Mouse (Mus musculus) megakaryocyte, embryonic 14.5 days (primary cell): Measurements from ENCODE around the gene Pqlc2. TPM values are rescaled to one million over a fixed set of nuclear protein-coding genes. Genes with fewer than 3 reads are reported as not detected.
A peak's percentile ranks its signal among the peaks of the same experiment; 100 is the strongest.

Experiments
- H3K27me3 ChIP-seq: replicated peaks from 2 replicates; pipeline ENCODE3; 2012; ENCODE audit warnings: inconsistent platforms
- H3K36me3 ChIP-seq: replicated peaks from 2 replicates; pipeline ENCODE3; 2012; ENCODE audit warnings: low read length, inconsistent platforms, mixed read lengths
- H3K4me1 ChIP-seq: 2 replicates; pipeline ENCODE4 v1.6.1; 2012; ENCODE audit warnings: inconsistent platforms
- H3K4me3 ChIP-seq: replicated peaks from 2 replicates; pipeline ENCODE3; 2012; ENCODE audit warnings: moderate library complexity, mild to moderate bottlenecking, inconsistent platforms
- H3K9me3 ChIP-seq: 2 replicates; pipeline ENCODE4 v1.6.1; 2012; ENCODE audit warnings: inconsistent platforms
- FLI1 ChIP-seq: IDR thresholded peaks from 2 replicates; pipeline ENCODE4 v1.6.1; 2012; ENCODE audit warnings: low read length, inconsistent platforms, mixed read lengths
- GATA1 ChIP-seq: IDR thresholded peaks from 3 replicates; pipeline ENCODE4 v1.6.1; 2012; ENCODE audit warnings: mixed read lengths, low read length, inconsistent platforms, borderline replicate concordance
- polyA plus RNA-seq: library from polyadenylated mRNA; stranded (reverse); fragments of >175 nt; gene quantifications from 2 replicates; pipeline ENCODE4 v1.2.3, GENCODE M21; 2012; ENCODE audit warnings: low replicate concordance; ENCODE audit not compliant: insufficient read depth

The Pqlc2 gene
- polyA plus RNA-seq, 1 experiment, result 26.5 TPM

DNA sequence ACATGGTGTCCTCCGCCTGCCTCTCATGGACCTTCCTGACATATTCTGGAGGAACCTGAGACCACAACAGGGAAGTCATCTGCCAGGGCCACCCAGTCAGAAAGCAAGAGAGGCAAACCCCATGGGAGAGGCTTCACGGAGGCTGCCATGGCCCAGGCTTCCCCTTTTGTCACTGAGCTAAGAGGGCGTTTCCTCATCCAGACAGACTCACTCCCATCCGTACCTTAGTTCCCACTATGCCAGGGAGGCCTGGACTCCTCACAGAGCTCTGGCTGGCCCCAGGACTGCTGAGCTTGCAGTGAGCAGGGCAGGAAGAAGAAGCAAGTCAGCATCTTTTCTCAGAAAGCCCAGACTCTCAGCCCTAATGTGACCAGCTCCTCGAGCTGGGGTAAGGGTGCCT, 2.6 kb downstream of the Pqlc2 start:
- no peak for TF ChIP-seq GATA1
- no peak for TF ChIP-seq FLI1
- H3K27me3 ChIP-seq, result peaks cover 12% of the 10 kb centered on the region
- H3K9me3 ChIP-seq, result no peaks in the 10 kb centered on the region
- peaks cover 53% of the 10 kb centered on the region for H3K36me3 ChIP-seq
- peaks cover 58% of the 10 kb centered on the region for H3K4me1 ChIP-seq
- peak overlapping the region; percentile 64 for H3K4me3 ChIP-seq

DNA sequence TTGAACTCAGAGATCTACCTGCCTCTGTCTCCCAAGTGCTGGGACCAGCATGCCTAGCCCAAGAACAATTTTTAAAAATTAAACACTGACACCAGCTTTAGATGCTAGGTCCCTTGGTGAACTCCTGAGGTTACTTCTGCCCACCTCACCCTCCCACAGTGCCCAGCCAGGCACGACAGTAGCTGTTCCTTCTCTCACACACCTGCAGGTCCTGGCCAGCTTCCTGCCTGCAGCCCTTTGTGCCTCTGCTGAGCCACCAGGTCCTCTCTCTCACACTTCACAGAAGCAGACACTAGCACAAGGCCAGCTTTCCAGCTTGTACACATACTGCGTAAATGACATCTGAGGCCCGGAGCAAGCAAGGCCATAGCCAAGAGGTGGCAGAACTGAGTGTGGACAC, 5.0 kb downstream of the Pqlc2 start:
- Histone ChIP-seq H3K9me3 (no peaks in the 10 kb centered on the region), H3K4me3 (no peak overlapping the region), H3K27me3 (no peaks in the 10 kb centered on the region), H3K4me1 (peaks cover 52% of the 10 kb centered on the region), H3K36me3 (peaks cover 77% of the 10 kb centered on the region)
- TF ChIP-seq FLI1 (no peak), GATA1 (no peak)

DNA sequence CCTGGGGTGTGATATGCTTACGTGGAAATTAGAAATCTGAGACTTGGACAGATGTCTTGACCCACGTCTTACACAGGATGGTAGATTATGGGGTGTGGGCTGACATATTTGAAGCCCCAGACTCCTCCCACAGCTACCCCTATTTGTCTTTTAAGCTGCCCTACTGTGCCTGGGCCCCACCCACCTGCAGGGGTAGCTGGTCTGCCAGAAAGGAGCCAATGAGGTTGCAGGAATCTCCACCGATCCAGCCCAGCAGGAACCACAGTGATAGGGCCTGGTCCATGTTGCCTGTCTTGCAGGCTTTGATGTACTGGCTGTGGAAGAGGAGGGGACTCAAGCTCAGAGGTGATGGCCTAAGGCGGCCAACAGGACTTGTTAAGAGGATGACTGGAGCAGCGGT, 8.3 kb downstream of the Pqlc2 start:
- H3K9me3 ChIP-seq, result no peaks in the 10 kb centered on the region
- no peaks in the 10 kb centered on the region for H3K27me3 ChIP-seq
- H3K4me1 ChIP-seq, result peaks cover 55% of the 10 kb centered on the region
- TF ChIP-seq GATA1 (no peak), FLI1 (no peak)
- peaks cover 94% of the 10 kb centered on the region for H3K36me3 ChIP-seq
- H3K4me3 ChIP-seq, result no peak overlapping the region

DNA sequence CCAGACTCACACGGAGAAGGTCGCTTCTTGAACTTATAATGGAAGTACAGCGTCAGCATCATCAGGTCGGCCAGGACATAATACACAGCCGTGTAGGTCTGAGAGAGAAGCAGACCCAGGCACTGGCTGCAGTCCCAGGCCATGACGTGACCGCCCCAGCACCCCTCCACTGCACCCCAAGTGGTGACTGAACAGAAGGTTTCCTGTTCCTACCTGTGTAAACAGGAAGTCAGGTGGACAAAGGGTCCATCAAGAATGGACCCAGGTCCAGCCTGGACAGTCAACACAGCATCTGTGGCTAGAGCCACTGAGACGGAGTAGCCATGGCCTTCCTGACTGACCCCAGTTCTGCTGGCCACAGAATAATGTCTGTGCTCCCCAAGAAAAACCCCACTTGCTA, 8.7 kb downstream of the Pqlc2 start:
- TF ChIP-seq GATA1, result no peak
- no peak for TF ChIP-seq FLI1
- peaks cover 59% of the 10 kb centered on the region for H3K4me1 ChIP-seq
- H3K27me3 ChIP-seq, result no peaks in the 10 kb centered on the region
- no peaks in the 10 kb centered on the region for H3K9me3 ChIP-seq
- H3K4me3 ChIP-seq, result no peak overlapping the region
- peaks cover 94% of the 10 kb centered on the region for H3K36me3 ChIP-seq

DNA sequence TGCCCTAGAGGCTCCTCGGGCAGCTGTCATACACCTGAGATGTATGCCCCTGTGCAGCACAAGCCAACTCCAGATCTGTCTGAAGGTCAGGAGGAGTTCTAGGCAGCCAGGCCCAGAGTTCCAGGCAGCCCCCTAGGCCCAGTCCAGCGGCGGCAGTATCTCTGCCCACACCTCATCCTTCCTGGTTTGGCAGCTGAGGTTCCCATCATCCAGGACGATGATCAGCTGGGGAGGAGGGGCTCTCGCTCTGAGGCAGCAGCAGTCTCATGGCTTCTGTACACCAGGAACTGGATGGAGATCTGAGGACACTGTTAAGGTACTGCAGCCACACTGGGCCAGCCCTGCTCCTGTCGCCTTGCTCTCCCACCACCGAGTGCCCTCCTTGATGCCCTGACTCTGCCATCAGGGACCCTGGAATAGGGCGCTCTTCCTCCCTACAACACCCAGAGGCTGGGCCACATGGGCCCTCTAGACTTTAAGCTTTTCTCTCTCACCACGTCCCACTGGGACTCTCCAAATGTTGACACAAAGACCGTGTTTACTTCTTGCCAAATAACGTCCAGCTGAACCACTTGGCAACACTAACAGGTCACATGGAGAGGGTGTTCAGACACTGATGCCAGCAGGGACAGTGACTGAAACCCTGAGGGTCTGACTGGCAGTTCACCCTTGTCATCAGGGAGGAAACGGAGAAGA, 11.7 kb downstream of the Pqlc2 start:
- H3K9me3 ChIP-seq, result no peaks in the 10 kb centered on the region
- peaks cover 64% of the 10 kb centered on the region for H3K4me1 ChIP-seq
- H3K4me3 ChIP-seq, result peak overlapping the region; percentile 54
- no peaks in the 10 kb centered on the region for H3K27me3 ChIP-seq
- TF ChIP-seq FLI1 (no peak), GATA1 (no peak)
- H3K36me3 ChIP-seq, result peaks cover 90% of the 10 kb centered on the region

DNA sequence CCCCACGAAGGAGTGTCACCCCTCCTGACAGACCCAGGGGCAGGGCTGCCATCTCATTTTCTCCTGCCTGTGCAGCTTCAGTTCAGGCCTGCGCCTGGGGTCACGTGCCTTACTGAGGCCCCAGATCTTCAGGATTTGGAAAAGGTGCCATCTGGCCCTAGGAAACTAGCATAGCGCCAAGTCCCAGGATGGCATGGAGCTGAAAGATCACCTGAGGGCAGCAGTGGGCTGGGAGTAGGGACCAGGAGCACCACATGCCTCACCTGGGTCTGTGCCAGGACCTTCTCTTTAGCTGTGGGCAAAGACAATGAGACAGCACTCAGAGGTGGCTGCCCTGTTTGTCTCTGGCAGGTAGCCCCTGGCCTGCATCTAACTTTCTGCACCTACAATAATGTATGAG, 12.9 kb downstream of the Pqlc2 start:
- H3K4me1 ChIP-seq, result peaks cover 76% of the 10 kb centered on the region
- H3K36me3 ChIP-seq, result peaks cover 85% of the 10 kb centered on the region
- H3K27me3 ChIP-seq, result no peaks in the 10 kb centered on the region
- TF ChIP-seq FLI1, result no peak
- no peak for TF ChIP-seq GATA1
- no peak overlapping the region for H3K4me3 ChIP-seq
- no peaks in the 10 kb centered on the region for H3K9me3 ChIP-seq

DNA sequence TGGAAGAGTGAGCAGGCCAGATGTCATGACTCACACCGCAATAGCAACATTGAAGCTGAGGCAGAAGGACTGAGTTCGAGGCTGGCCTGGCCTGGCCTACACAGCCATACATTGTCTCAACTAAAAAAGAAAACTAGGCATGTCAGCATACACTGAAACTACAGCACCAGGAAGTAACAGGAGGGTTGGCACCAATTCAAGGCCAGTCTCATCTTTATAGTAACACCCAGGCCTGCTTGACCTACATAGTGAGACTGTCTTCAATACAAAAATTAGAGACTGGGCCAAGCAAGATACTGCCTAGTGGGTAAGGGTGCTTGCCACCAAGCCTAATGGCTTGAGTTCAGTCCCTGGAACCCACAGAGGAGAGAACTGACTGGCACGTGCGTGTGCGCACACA, 18.5 kb downstream of the Pqlc2 start:
- peaks cover 85% of the 10 kb centered on the region for H3K36me3 ChIP-seq
- no peak overlapping the region for H3K4me3 ChIP-seq
- peaks cover 87% of the 10 kb centered on the region for H3K4me1 ChIP-seq
- H3K9me3 ChIP-seq, result no peaks in the 10 kb centered on the region
- H3K27me3 ChIP-seq, result no peaks in the 10 kb centered on the region
- TF ChIP-seq GATA1 (no peak), FLI1 (no peak)

DNA sequence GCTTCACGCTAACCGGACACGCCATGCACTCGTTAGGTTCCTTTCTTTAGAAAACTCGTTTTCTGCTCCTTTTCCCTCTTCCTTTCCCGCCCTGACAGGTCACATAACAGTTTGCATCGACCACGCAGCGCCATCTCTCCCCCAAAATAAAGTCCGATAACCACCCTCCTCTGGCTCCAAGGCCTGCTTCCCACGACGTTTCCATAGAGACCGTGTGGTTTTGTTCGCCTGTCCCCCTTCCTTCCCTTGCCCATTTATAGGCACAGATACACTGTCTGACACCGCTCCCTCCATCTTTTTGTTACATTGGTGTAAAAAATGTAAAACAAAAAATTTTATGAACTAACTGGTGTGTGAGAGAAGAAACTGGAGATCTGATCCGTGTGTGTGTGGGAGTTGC, 19.4 kb downstream of the Pqlc2 start:
- no peaks in the 10 kb centered on the region for H3K9me3 ChIP-seq
- H3K4me3 ChIP-seq, result no peak overlapping the region
- TF ChIP-seq FLI1 (no peak), GATA1 (no peak)
- H3K27me3 ChIP-seq, result no peaks in the 10 kb centered on the region
- peaks cover 86% of the 10 kb centered on the region for H3K36me3 ChIP-seq
- H3K4me1 ChIP-seq, result peaks cover 87% of the 10 kb centered on the region

DNA sequence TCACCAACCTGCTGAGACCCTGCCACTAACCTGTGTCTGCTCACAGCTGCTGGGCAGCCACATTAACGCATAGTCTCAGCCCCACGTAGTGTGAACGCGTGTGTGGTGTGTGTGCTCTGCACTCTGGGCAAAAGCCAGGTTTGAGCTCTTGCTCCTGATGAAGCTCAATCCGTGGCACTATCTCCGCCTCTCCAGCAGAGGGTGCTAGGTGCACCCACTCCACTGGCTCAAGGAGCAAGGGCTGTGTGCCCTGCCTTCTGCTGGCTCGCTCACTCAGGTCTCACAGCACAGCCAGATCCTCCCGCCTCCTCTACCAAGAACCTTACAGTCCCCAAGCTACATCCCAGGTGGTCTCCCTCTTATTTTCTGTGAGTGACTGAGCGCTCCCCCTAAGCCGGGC, 21.5 kb downstream of the Pqlc2 start:
- no peaks in the 10 kb centered on the region for H3K9me3 ChIP-seq
- TF ChIP-seq FLI1 (no peak), GATA1 (no peak)
- H3K4me3 ChIP-seq, result peak overlapping the region; percentile 59
- no peaks in the 10 kb centered on the region for H3K27me3 ChIP-seq
- H3K36me3 ChIP-seq, result peaks cover 92% of the 10 kb centered on the region
- peaks cover 95% of the 10 kb centered on the region for H3K4me1 ChIP-seq

DNA sequence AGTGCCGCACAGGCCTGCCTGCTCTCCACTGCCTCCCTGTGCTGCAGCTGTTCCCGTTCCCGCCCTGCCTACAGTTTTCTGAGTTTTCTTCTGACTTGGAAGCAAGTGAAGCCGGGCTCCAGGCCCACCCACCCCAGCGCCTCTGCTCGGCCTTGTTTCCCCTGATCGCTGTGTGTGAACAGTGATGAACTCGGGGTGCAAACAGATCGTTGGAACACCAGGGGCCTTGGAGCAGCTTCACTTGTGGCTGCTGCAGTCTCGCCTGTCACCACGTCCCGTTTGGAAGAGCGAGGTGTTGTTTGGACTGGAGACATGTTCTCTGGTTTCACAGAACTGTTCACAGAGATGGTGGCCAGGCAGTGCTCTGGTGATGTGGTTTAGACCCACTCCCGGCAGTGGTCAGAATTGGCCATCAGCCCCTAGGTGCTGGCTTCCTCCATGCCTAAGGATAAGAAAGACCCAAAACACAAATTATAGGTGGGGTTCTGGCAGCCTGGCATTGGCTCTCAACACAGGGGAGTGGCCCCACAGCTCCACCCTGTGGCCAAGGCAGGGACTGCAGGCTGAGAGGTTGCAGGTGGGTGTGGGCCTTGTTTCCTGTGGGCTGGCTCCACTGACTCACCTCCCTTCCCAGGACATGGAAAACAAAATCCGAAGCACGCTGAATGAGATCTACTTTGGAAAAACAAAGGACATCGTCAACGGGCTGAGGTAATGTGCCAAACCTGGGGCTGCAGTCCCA, 23.2 kb downstream of the Pqlc2 start:
- TF ChIP-seq GATA1 (no peak), FLI1 (no peak)
- H3K9me3 ChIP-seq, result no peaks in the 10 kb centered on the region
- no peak overlapping the region for H3K4me3 ChIP-seq
- H3K36me3 ChIP-seq, result peaks cover 99% of the 10 kb centered on the region
- peaks cover 78% of the 10 kb centered on the region for H3K4me1 ChIP-seq
- H3K27me3 ChIP-seq, result no peaks in the 10 kb centered on the region

DNA sequence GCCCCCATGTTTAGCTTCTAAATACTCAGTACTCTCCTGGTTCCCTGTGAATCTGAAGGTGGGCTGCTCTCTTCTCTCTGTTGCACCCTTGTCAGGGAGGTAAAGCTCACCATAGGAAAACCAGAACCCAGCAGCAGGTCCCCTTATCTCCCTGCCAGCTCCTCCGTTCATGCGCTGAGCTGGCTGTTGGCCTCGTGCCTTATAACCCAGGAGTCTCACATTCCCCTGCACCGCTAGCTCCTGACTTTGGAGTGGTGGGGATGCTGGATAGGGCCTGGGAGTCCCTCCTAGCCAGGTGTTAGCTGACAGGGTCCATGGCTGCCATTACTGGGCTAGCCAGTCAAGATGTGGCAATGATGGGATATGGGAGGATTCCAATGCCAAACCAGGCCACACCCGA, 24.3 kb downstream of the Pqlc2 start:
- Histone ChIP-seq H3K9me3 (no peaks in the 10 kb centered on the region), H3K4me3 (no peak overlapping the region), H3K36me3 (peaks cover 99% of the 10 kb centered on the region), H3K4me1 (peaks cover 67% of the 10 kb centered on the region), H3K27me3 (no peaks in the 10 kb centered on the region)
- TF ChIP-seq GATA1, result no peak
- TF ChIP-seq FLI1, result no peak
